Mouse (Mus musculus) telencephalon, adult 2 months (tissue): ENCODE results near the gene Gm20388.

Experiments used
- DNase-seq: peaks from one replicate; pipeline ENCODE4 v3.0.0-alpha.2; 2011; ENCODE audit warnings: low read depth, low spot score

The Gm20388 gene

GRCm38 (mm10) chr8:121035611-121036010 is 1125.0 kb downstream of the Gm20388 start:
- no peak for DNase-seq

- DNase-seq = no peak
Measured at GRCm38 (mm10) chr8:121043719-121044440, 1133.2 kb downstream of the Gm20388 start.

DNA sequence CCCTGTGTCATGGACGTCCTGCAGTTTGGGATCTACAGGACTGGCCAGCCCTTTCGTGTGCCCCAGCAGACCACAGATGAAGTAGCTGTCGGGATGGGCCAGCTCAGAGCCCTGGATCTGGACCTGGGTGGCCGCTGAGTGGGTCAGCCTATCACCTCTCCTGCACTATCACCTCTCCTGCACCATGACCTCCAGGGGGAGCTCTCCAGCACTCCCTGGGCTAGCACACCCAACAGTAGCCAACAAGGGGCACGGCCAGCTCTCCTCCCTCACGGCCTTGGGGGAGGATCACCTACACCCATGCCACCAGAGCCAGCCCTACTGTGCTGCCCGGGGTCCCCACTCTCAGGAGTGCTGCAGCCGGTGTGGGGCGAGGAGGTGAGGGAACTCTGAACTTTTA is 1136.8 kb downstream of the Gm20388 start:
- DNase-seq = no peak

- DNase-seq = no peak
Measured at GRCm38 (mm10) chr8:121058081-121058480, 1147.4 kb downstream of the Gm20388 start.

DNA sequence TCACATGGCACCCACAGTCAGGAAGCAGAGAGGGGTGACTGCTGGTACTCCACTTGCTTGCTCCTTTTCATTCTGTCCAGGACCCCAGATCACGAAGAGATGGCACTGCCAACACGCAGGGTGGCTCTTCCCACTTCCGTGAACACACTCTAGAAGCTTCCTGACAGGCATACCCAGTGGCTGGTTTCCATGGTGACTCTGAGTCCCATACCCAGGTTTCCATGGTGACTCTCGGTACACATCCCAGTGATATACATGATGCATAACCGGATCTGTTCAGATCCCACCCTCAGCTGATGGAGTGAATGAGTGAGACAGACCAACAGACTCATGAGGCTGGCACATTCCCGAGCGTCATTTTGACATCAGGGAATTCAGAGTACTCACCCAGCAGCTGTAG is 1148.5 kb downstream of the Gm20388 start:
- peak; percentile 45 for DNase-seq

GRCm38 (mm10) chr8:121062521-121062920 is 1151.9 kb downstream of the Gm20388 start:
- no peak for DNase-seq

GRCm38 (mm10) chr8:121063649-121064048 is 1153.0 kb downstream of the Gm20388 start:
- DNase-seq = no peak

GRCm38 (mm10) chr8:121071454-121071853 is 1160.8 kb downstream of the Gm20388 start:
- DNase-seq = no peak

GRCm38 (mm10) chr8:121072406-121073130 is 1161.9 kb downstream of the Gm20388 start:
- DNase-seq = no peak

GRCm38 (mm10) chr8:121073174-121074107 is 1162.8 kb downstream of the Gm20388 start:
- DNase-seq = no peak

DNA sequence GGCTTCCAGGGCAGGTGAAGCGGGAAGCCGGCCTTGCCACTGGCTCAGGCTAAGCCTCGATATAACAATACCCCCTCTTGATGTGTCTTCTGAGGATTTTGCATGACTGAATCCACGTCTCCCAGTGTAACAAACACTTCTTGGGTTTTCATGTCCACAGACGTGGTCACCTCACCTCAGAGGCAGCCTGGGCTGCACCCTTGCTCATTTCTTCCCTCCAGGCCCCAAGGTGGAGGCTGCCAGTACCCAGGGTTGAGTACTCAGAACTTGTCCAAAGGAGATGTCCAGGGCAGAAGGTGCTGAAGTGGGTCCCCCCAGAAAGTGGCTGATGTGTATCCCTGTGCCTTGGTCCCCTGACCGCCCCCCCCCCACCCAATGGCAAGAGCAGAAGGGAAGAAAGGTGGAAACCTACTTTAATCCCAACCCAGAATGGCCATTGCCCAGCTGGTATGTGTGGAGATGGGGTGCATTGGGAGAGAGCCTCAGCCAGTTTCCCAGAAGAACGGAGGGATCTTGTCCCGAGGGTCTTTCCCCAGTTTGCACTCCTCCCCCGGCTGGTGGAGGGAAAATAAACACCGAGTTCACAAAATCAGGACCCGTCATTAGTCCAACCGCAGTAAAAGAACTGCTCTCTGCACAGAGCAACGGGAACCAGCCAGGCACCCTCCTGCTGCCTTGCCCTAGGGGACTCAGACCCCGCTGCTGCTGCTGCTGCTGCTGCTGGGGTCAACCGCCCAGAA is 1163.6 kb downstream of the Gm20388 start:
- no peak for DNase-seq

DNA sequence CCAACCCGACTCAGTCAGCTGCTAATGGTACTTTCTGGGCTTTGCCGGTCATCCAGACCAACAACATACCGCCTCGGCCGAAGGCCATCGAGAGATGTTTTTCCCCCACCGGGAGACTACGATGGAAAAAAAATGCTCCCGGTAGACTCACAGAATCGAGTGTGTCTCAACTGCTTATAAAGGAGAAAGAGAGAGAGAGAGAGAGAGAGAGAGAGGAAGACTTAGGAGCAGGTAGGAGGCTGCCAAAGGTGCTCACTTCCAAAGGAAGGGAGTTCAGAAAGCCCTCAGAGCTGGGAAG is 1164.2 kb downstream of the Gm20388 start:
- DNase-seq = no peak

DNA sequence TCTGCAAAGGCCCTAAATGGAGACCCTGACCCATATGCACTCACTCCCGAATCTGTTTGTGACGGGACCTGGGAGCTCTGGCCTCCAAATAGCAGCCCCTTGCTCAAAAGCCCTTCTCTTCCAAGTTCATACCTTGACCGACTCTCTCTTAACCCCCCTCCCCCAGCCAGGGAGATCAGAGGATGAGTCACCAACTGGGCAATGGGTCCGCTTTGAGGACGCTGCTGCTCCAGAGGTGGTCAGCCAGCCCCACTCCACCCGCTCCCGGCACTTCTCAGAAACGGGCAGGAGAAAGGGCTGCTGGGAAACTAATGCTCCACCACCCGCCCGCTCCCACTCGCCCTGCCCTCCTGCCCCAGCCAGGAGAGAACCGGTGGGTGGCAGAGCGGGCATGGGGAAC is 1165.3 kb downstream of the Gm20388 start:
- no peak for DNase-seq

DNA sequence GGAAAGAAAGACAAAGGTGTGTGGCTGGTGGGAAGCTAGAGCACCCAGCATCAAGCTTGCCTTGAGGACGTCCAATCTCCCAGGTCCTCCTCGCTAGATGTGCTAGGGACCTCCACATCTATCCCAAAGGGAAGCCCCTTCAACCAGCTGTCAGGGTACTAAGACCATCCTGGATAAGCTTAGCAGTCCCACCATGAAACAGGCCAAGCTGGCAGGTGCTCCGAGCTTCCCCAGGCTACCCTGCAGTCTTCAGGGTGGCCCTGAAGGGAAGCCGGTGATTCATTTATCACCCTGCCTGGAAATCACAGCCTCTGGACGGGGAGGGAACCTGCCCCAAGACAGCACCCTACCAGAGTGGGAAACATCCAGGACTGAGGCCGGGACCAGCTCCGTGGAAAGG is 1165.9 kb downstream of the Gm20388 start:
- DNase-seq = no peak

- no peak for DNase-seq
Measured at GRCm38 (mm10) chr8:121078721-121079120, 1168.1 kb downstream of the Gm20388 start.

DNA sequence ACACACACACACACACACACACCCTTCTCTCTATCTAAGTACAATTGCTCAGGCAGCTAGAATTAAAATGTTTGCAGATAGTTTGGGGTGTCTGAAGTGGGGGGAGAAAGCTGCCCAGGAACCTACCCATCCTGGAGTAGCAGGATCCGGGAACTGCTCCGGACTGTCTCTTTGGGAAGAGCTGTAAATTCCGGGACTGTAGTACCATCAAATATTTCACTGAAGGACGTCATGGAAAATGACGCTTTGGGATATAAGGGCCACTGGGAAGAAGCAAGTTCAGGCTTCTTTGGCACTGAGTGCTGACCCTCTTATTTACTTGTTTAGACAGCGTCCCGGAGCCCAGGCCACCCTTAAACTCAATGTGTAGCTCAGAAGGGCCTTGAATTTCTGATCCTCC is 1168.6 kb downstream of the Gm20388 start:
- DNase-seq = no peak

GRCm38 (mm10) chr8:121079944-121080343 is 1169.3 kb downstream of the Gm20388 start:
- DNase-seq = no peak

- DNase-seq = no peak
Measured at GRCm38 (mm10) chr8:121080361-121081090, 1169.9 kb downstream of the Gm20388 start.

DNA sequence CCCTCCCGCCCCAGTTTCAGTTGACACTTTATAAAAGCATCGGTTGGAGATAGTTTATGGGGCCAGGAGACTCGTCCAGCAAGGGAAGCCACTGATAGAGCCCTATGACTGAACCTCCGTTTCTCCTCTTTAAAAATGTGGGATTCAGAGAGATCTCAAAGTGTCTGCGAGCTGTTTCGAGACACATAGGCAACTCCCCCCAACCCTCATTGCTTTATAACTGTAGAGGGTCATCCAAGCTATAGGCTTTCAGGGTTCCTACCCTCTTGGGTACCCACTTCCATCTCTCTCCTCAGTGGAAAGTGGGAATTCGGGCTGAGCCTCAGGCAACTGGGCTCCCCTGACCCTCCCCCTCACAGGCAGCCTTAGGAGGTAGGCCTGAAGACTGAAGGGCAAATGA is 1170.8 kb downstream of the Gm20388 start:
- no peak for DNase-seq

DNA sequence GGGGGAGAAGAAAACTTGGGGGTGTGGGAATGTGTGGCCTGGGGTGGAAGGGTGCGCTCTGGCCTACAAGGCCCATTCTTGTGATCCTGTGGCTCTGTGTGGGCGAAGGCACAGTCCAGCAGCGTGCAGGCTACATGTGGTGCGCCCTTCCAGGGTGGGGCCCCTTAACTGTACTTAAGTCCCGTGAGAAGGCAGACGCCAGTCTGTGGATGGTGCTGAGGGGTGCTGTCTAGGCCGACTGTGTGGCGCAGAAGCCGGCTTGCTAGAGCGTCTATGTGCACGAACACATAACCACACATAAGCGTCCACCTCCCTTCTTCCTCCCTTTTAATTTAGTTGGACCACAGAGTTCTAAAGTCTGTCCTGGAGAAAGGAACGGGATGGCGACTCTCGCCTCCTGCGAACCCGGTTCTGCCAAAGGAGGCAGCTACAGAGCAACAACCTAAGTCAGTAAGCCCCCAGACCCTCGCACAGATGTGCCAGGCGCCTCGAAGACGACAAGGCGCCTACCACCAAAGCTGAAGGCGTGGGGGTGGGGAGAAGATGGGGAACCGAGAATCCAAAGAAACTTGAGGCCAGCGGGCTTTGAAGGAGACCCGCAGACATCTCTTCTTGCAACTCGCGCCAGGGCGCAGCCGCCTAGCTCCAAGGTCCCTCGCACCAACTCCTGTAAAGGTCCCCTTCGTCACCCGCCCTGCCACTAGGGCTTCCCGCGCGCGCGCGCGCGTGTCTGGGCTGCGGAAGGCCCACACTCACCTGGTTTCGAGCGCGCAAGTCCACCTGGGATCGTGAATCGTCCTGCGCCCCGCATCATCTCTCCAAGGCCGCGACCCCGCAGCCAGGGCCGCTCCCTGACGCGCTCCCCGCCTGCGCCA is 1171.8 kb downstream of the Gm20388 start:
- no peak for DNase-seq
